Mouse (Mus musculus) neural tube, embryonic 12.5 days (tissue): ENCODE measurements around the gene Tlnrd1. TPM values are rescaled to one million over a fixed set of nuclear protein-coding genes. Genes with fewer than 3 reads are reported as not detected.

Source experiments
- ATAC-seq: fragments of 200-750 bp; cut with Nextera tagmentation; 2 replicates; pipeline ENCODE4 v1.8.0; 2017; ENCODE audit warnings: low read depth, mild to moderate bottlenecking, moderate TSS enrichment, moderate library complexity; ENCODE audit not compliant: low FRiP score
- H3K27ac ChIP-seq: fragments of 300-500 bp; sonication (generic); 2 replicates; pipeline ENCODE4 v1.5.1; 2016
- H3K27me3 ChIP-seq: fragments of 300-500 bp; sonication (generic); replicated peaks from 2 replicates; pipeline ENCODE4 v1.6.1; 2016; ENCODE audit warnings: mild to moderate bottlenecking
- H3K36me3 ChIP-seq: fragments of 300-500 bp; sonication (generic); 2 replicates; pipeline ENCODE4 v1.6.1; 2016; ENCODE audit warnings: mild to moderate bottlenecking
- H3K4me1 ChIP-seq: fragments of 300-500 bp; sonication (generic); 2 replicates; pipeline ENCODE4 v1.6.1; 2016
- H3K4me2 ChIP-seq: fragments of 300-500 bp; sonication (generic); replicated peaks from 2 replicates; pipeline ENCODE4 v1.6.1; 2016; ENCODE audit warnings: mild to moderate bottlenecking
- H3K4me3 ChIP-seq: fragments of 300-500 bp; sonication (generic); 2 replicates; pipeline ENCODE4 v1.5.1; 2016
- H3K9ac ChIP-seq: fragments of 300-500 bp; sonication (generic); 2 replicates; pipeline ENCODE4 v1.6.1; 2016; ENCODE audit warnings: mild to moderate bottlenecking
- H3K9me3 ChIP-seq: fragments of 300-500 bp; sonication (generic); 2 replicates; pipeline ENCODE4 v1.6.1; 2016; ENCODE audit warnings: mild to moderate bottlenecking
- WGBS: fragments of 180-500 bp; shearing (Covaris S2); methylation state at CpG from one replicate; pipeline ENCODE4 v1.1.7; 2016; 5-methylcytosine and 5-hydroxymethylcytosine counted together
- polyA plus RNA-seq: library from polyadenylated mRNA; unstranded; fragments of >200 nt; fragmentation: Nextera tagmentation; extraction: Ambion mirVana; gene quantifications from 2 replicates; pipeline ENCODE4 v1.2.1, GENCODE M21; 2016

Gene Tlnrd1
- polyA plus RNA-seq, 1 experiment from 2014 or later: 23.3 TPM

GRCm38 (mm10) chr7:83882150-83882632 is 1.9 kb downstream of the Tlnrd1 start:
- H3K4me2 ChIP-seq: peak overlapping the region; percentile 97
- no peak overlapping the region for H3K9ac ChIP-seq
- WGBS: 90% methylated on average over 35 of the region's 35 CpGs
- no peaks in the 10 kb centered on the region for H3K9me3 ChIP-seq
- no peak for ATAC-seq
- peak overlapping the region; percentile 83 for H3K4me3 ChIP-seq
- H3K36me3 ChIP-seq: peaks cover 5% of the 10 kb centered on the region
- H3K27ac ChIP-seq: no peak overlapping the region
- H3K27me3 ChIP-seq: no peaks in the 10 kb centered on the region
- H3K4me1 ChIP-seq: peaks cover 50% of the 10 kb centered on the region

GRCm38 (mm10) chr7:83878676-83879448 is 5.2 kb downstream of the Tlnrd1 start:
- Histone ChIP-seq H3K9me3 (no peaks in the 10 kb centered on the region), H3K4me2 (peak overlapping the region; percentile 32), H3K27me3 (no peaks in the 10 kb centered on the region), H3K9ac (no peak overlapping the region), H3K27ac (no peak overlapping the region; the same call in 1 of the 2 replicates), H3K4me1 (peaks cover 44% of the 10 kb centered on the region), H3K36me3 (peaks cover 5% of the 10 kb centered on the region), H3K4me3 (no peak overlapping the region)
- no peak for ATAC-seq
- 8% methylated on average over 5 of the region's 5 CpGs for WGBS

- H3K4me2 ChIP-seq: no peak overlapping the region
- H3K27me3 ChIP-seq: no peaks in the 10 kb centered on the region
- no peak overlapping the region for H3K9ac ChIP-seq
- WGBS: 84% methylated on average over 3 of the region's 3 CpGs
- H3K36me3 ChIP-seq: peaks cover 1% of the 10 kb centered on the region
- H3K9me3 ChIP-seq: no peaks in the 10 kb centered on the region
- peaks cover 33% of the 10 kb centered on the region for H3K4me1 ChIP-seq
- H3K4me3 ChIP-seq: no peak overlapping the region
- H3K27ac ChIP-seq: no peak overlapping the region
- no peak for ATAC-seq
Measured at GRCm38 (mm10) chr7:83877088-83877487, 7.0 kb downstream of the Tlnrd1 start.

GRCm38 (mm10) chr7:83869839-83870543 is 14.1 kb downstream of the Tlnrd1 start:
- Histone ChIP-seq H3K4me2 (no peak overlapping the region), H3K27me3 (no peaks in the 10 kb centered on the region), H3K9me3 (no peaks in the 10 kb centered on the region), H3K9ac (no peak overlapping the region), H3K4me1 (no peaks in the 10 kb centered on the region), H3K36me3 (no peaks in the 10 kb centered on the region), H3K4me3 (no peak overlapping the region), H3K27ac (no peak overlapping the region)
- peak; percentile 29; the same call in 1 of the 2 replicates for ATAC-seq
- 41% methylated on average over 5 of the region's 5 CpGs for WGBS

GRCm38 (mm10) chr7:83868200-83868599 is 15.9 kb downstream of the Tlnrd1 start:
- ATAC-seq: no peak
- Histone ChIP-seq H3K4me1 (no peaks in the 10 kb centered on the region), H3K4me2 (no peak overlapping the region), H3K27ac (no peak overlapping the region), H3K27me3 (no peaks in the 10 kb centered on the region), H3K9me3 (no peaks in the 10 kb centered on the region), H3K36me3 (no peaks in the 10 kb centered on the region), H3K9ac (no peak overlapping the region), H3K4me3 (no peak overlapping the region)
- WGBS: 87% methylated on average over 3 of the region's 3 CpGs

GRCm38 (mm10) chr7:83863554-83863953 is 20.6 kb downstream of the Tlnrd1 start:
- ATAC-seq: no peak
- no peak overlapping the region for H3K9ac ChIP-seq
- no peak overlapping the region for H3K4me2 ChIP-seq
- H3K4me1 ChIP-seq: no peaks in the 10 kb centered on the region
- no peak overlapping the region for H3K4me3 ChIP-seq
- H3K27me3 ChIP-seq: no peaks in the 10 kb centered on the region
- H3K27ac ChIP-seq: no peak overlapping the region
- H3K9me3 ChIP-seq: no peaks in the 10 kb centered on the region
- H3K36me3 ChIP-seq: no peaks in the 10 kb centered on the region
- 72% methylated on average over 2 of the region's 2 CpGs for WGBS

- no peak overlapping the region for H3K27ac ChIP-seq
- no peak overlapping the region for H3K4me3 ChIP-seq
- no peaks in the 10 kb centered on the region for H3K4me1 ChIP-seq
- H3K9ac ChIP-seq: no peak overlapping the region
- H3K36me3 ChIP-seq: no peaks in the 10 kb centered on the region
- 70% methylated on average over 4 of the region's 4 CpGs for WGBS
- no peaks in the 10 kb centered on the region for H3K9me3 ChIP-seq
- no peak for ATAC-seq
- H3K4me2 ChIP-seq: no peak overlapping the region
- no peaks in the 10 kb centered on the region for H3K27me3 ChIP-seq
Measured at GRCm38 (mm10) chr7:83859378-83860083, 24.6 kb downstream of the Tlnrd1 start.

- Histone ChIP-seq H3K4me3 (no peak overlapping the region), H3K9me3 (no peaks in the 10 kb centered on the region), H3K4me1 (no peaks in the 10 kb centered on the region), H3K36me3 (no peaks in the 10 kb centered on the region), H3K27ac (no peak overlapping the region), H3K9ac (no peak overlapping the region), H3K27me3 (no peaks in the 10 kb centered on the region), H3K4me2 (no peak overlapping the region)
- 94% methylated on average over 3 of the region's 3 CpGs for WGBS
- ATAC-seq: no peak
Measured at GRCm38 (mm10) chr7:83857921-83858320, 26.2 kb downstream of the Tlnrd1 start.

- 95% methylated on average over 2 of the region's 2 CpGs for WGBS
- H3K9me3 ChIP-seq: no peaks in the 10 kb centered on the region
- no peak overlapping the region for H3K27ac ChIP-seq
- no peaks in the 10 kb centered on the region for H3K4me1 ChIP-seq
- no peak for ATAC-seq
- no peaks in the 10 kb centered on the region for H3K36me3 ChIP-seq
- no peaks in the 10 kb centered on the region for H3K27me3 ChIP-seq
- H3K4me2 ChIP-seq: no peak overlapping the region
- no peak overlapping the region for H3K4me3 ChIP-seq
- H3K9ac ChIP-seq: no peak overlapping the region
Measured at GRCm38 (mm10) chr7:83857208-83857488, 27.0 kb downstream of the Tlnrd1 start.

GRCm38 (mm10) chr7:83856353-83857207 is 27.5 kb downstream of the Tlnrd1 start:
- Histone ChIP-seq H3K4me3 (no peak overlapping the region), H3K27ac (no peak overlapping the region), H3K4me1 (no peaks in the 10 kb centered on the region), H3K36me3 (no peaks in the 10 kb centered on the region), H3K4me2 (no peak overlapping the region), H3K9me3 (no peaks in the 10 kb centered on the region), H3K9ac (no peak overlapping the region), H3K27me3 (no peaks in the 10 kb centered on the region)
- 84% methylated on average over 9 of the region's 9 CpGs for WGBS
- ATAC-seq: no peak

- H3K9me3 ChIP-seq: no peaks in the 10 kb centered on the region
- no peak overlapping the region for H3K4me2 ChIP-seq
- no peaks in the 10 kb centered on the region for H3K4me1 ChIP-seq
- 98% methylated on average over 1 of the region's 1 CpGs for WGBS
- no peak overlapping the region for H3K27ac ChIP-seq
- H3K27me3 ChIP-seq: no peaks in the 10 kb centered on the region
- no peak overlapping the region for H3K4me3 ChIP-seq
- H3K9ac ChIP-seq: no peak overlapping the region
- no peaks in the 10 kb centered on the region for H3K36me3 ChIP-seq
- no peak for ATAC-seq
Measured at GRCm38 (mm10) chr7:83855203-83855602, 28.9 kb downstream of the Tlnrd1 start.
